Mouse (Mus musculus) stomach, postnatal 0 days (tissue): ENCODE data around the gene Ctc1. TPM values are rescaled to one million over a fixed set of nuclear protein-coding genes. Genes with fewer than 3 reads are reported as not detected.

Experiments used
- ATAC-seq: fragments of 200-750 bp; cut with Nextera tagmentation; 2 replicates; pipeline ENCODE4 v1.8.0; 2017; ENCODE audit not compliant: low FRiP score, low TSS enrichment
- DNase-seq: peaks from one replicate; pipeline ENCODE4 v3.0.0-alpha.2; 2016; ENCODE audit warnings: low spot score
- H3K27ac ChIP-seq: fragments of 300-500 bp; sonication (generic); replicated peaks from 2 replicates; pipeline ENCODE4 v1.5.1; 2014; ENCODE audit warnings: mild to moderate bottlenecking, control low read depth
- H3K27me3 ChIP-seq: fragments of 300-500 bp; sonication (generic); 2 replicates; pipeline ENCODE4 v1.6.1; 2014; ENCODE audit warnings: low read length; ENCODE audit not compliant: control insufficient read depth, insufficient read depth
- H3K36me3 ChIP-seq: fragments of 300-500 bp; sonication (generic); 2 replicates; pipeline ENCODE4 v1.6.1; 2014; ENCODE audit warnings: low read length, mixed read lengths; ENCODE audit not compliant: control insufficient read depth, insufficient read depth
- H3K4me1 ChIP-seq: fragments of 300-500 bp; sonication (generic); replicated peaks from 2 replicates; pipeline ENCODE4 v1.6.1; 2014; ENCODE audit warnings: antibody characterized with exemption; ENCODE audit not compliant: control insufficient read depth, insufficient read depth
- H3K4me2 ChIP-seq: fragments of 300-500 bp; sonication (generic); replicated peaks from 2 replicates; pipeline ENCODE4 v1.6.1; 2014; ENCODE audit warnings: low read depth, mild to moderate bottlenecking, control low read depth, moderate library complexity
- H3K4me3 ChIP-seq: fragments of 300-500 bp; sonication (generic); 2 replicates; pipeline ENCODE4 v1.5.1; 2014; ENCODE audit warnings: low read depth, low read length, control low read depth
- H3K9ac ChIP-seq: fragments of 300-500 bp; sonication (generic); 2 replicates; pipeline ENCODE4 v1.6.1; 2014; ENCODE audit warnings: mild to moderate bottlenecking, low read length, control low read depth, mixed read lengths
- H3K9me3 ChIP-seq: fragments of 300-500 bp; sonication (generic); 2 replicates; pipeline ENCODE4 v1.6.1; 2016; ENCODE audit warnings: low read length; ENCODE audit not compliant: control insufficient read depth
- CTCF ChIP-seq: IDR thresholded peaks from 2 replicates; pipeline ENCODE4 v1.5.1; 2016; ENCODE audit warnings: antibody characterized with exemption, low read depth, mild to moderate bottlenecking, moderate library complexity
- EP300 ChIP-seq: optimal IDR thresholded peaks from 2 replicates; pipeline ENCODE3; 2016; ENCODE audit warnings: antibody characterized with exemption
- WGBS: fragments of 180-500 bp; shearing (Covaris S2); extraction: QIAGEN DNeasy Blood & Tissue Kit; methylation state at CpG from one replicate; pipeline ENCODE4 v1.1.7; 2014; 5-methylcytosine and 5-hydroxymethylcytosine counted together
- polyA plus RNA-seq: library from polyadenylated mRNA; unstranded; fragments of >200 nt; fragmentation: Nextera tagmentation; extraction: Ambion mirVana; gene quantifications from 2 replicates; pipeline ENCODE4 v1.2.1, GENCODE M21; 2015

Ctc1 gene
- polyA plus RNA-seq, 1 experiment from 2014 or later: 11.1 TPM

- H3K4me3 ChIP-seq: peak overlapping the region; percentile 45
- peak overlapping the region; percentile 44 for H3K4me2 ChIP-seq
- no peaks in the 10 kb centered on the region; the same call in 1 of the 2 replicates for H3K4me1 ChIP-seq
- peak overlapping the region; percentile 27 for H3K9ac ChIP-seq
- peak overlapping the region; percentile 19; the same call in 1 of the 2 replicates for H3K27ac ChIP-seq
- peak; percentile 17; the same call in 1 of the 2 replicates for ATAC-seq
- no peaks in the 10 kb centered on the region for H3K27me3 ChIP-seq
- no peaks in the 10 kb centered on the region for H3K9me3 ChIP-seq
- DNase-seq: peak; percentile 73
- H3K36me3 ChIP-seq: peaks cover 11% of the 10 kb centered on the region
- TF ChIP-seq CTCF (no peak), EP300 (no peak)
- 1% methylated on average over 34 of the region's 34 CpGs for WGBS
Measured at GRCm38 (mm10) chr11:69037231-69038061, 21.7 kb downstream of the Ctc1 start.

DNA sequence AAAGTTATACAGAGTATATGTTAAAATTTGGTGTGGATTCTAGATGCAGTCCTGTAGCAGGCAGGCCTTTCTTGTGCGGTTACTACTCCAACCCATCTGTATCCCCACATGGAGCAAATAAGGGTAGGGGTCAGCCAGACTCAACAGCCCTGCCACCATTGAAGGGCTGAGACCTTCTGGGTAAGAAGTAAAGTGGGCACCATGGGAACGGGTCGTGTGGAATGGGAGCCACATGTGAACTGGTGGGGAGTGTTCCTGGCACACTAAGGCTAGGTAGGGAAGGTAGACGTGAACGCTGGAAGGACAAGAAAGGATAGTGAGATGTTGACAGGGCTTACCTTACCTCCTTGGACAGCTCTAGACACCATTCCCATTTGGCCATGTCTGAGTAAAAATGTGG lies 22.5 kb downstream of the Ctc1 start:
- Histone ChIP-seq H3K4me3 (no peak overlapping the region), H3K27ac (no peak overlapping the region), H3K9ac (no peak overlapping the region), H3K27me3 (no peaks in the 10 kb centered on the region), H3K4me2 (no peak overlapping the region), H3K36me3 (peaks cover 11% of the 10 kb centered on the region), H3K4me1 (no peaks in the 10 kb centered on the region; the same call in 1 of the 2 replicates), H3K9me3 (no peaks in the 10 kb centered on the region)
- TF ChIP-seq EP300: no peak
- no peak for TF ChIP-seq CTCF
- ATAC-seq (no peak), DNase-seq (no peak)
- WGBS: 70% methylated on average over 5 of the region's 5 CpGs

DNA sequence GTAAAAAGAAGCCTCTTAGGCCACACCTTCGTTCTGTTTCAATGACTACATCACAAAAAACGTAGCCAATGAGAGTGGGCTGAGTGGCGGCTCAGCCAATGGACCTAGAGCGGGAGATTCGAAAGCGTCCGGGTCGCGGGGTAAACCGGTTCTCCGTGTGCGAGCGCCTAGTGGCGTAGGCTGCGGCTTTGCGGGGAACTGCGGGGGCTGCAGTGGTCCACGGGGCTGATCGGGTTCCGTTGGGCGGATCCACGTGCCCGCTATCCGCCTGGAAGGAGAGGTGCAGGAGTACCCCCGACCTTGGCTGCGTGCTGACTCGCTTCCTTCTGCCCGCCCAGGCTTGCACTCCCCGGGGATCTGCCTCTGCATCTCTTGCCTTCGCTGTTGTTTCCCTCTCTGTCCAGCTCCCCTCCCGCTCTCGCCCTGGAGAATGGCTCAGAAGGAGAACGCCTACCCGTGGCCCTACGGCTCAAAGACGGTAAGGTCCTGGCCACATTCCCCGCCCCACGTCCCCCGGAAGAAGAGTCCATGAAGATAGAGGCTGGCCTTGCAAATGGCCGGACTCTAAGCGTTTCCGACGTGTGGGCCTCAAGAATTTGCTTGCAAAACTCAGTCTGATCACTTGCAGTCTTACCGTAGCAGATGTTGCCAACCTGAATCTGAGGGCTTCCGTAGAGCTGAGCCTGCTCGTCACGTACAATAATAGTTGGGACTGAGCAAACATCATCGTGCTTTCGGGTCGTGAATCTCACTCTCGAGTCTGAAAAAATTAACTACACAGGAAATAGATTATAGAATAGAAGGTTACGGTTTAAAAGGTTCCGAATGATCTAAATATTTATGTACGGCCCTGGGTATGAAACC lies 30.1 kb downstream of the Ctc1 start, which contains the start of gene Aurkb:
TSS of gene Aurkb (plus strand) at position 117 of the 864 bp plus-strand sequence.
- Histone ChIP-seq H3K4me3 (peak within 1 kb of the TSS; percentile 79), H3K27ac (peak within 1 kb of the TSS; percentile 79), H3K9me3 (no peaks in the 10 kb centered on the region), H3K9ac (peak within 1 kb of the TSS; percentile 70), H3K4me2 (peak within 1 kb of the TSS; percentile 86), H3K27me3 (no peaks in the 10 kb centered on the region), H3K4me1 (no peaks in the 10 kb centered on the region), H3K36me3 (no peaks in the 10 kb centered on the region)
- ATAC-seq: peak; percentile 76
- DNase-seq: peak; percentile 90
- TF ChIP-seq CTCF (no peak), EP300 (no peak)
- under 1% methylated on average over 53 of the region's 54 CpGs for WGBS

- ATAC-seq (no peak), DNase-seq (no peak)
- Histone ChIP-seq H3K4me2 (peak overlapping the region; percentile 86), H3K4me3 (peak overlapping the region; percentile 79), H3K9ac (peak overlapping the region; percentile 70), H3K27me3 (no peaks in the 10 kb centered on the region), H3K36me3 (no peaks in the 10 kb centered on the region), H3K27ac (no peak overlapping the region), H3K9me3 (no peaks in the 10 kb centered on the region), H3K4me1 (no peaks in the 10 kb centered on the region)
- WGBS: 2% methylated on average over 9 of the region's 9 CpGs
- TF ChIP-seq EP300: no peak
Measured at GRCm38 (mm10) chr11:69046395-69046774, 30.7 kb downstream of the Ctc1 start.

GRCm38 (mm10) chr11:69047592-69047991 lies 31.9 kb downstream of the Ctc1 start:
- no peaks in the 10 kb centered on the region for H3K4me1 ChIP-seq
- ATAC-seq (no peak), DNase-seq (no peak)
- no peak overlapping the region for H3K27ac ChIP-seq
- no peak for TF ChIP-seq EP300
- TF ChIP-seq CTCF: no peak
- H3K4me2 ChIP-seq: no peak overlapping the region
- H3K27me3 ChIP-seq: no peaks in the 10 kb centered on the region
- 86% methylated on average over 12 of the region's 12 CpGs for WGBS
- H3K36me3 ChIP-seq: no peaks in the 10 kb centered on the region
- no peak overlapping the region for H3K4me3 ChIP-seq
- H3K9me3 ChIP-seq: no peaks in the 10 kb centered on the region
- no peak overlapping the region for H3K9ac ChIP-seq
